Mouse (Mus musculus) adrenal gland, postnatal 14 days (tissue): Measurements from ENCODE around the gene Nfil3. TPM values are rescaled to one million over a fixed set of nuclear protein-coding genes. Genes with fewer than 3 reads are reported as not detected.

Experiments
- DNase-seq: peaks from one replicate; pipeline ENCODE4 v3.0.0; 2021; ENCODE audit warnings: mixed read lengths
- total RNA-seq: library from RNA; stranded (reverse); gene quantifications from 2 replicates; pipeline ENCODE4 v1.2.3, GENCODE M21; 2021

Nfil3 gene
- total RNA-seq, 1 experiment from 2014 or later = 87.9 TPM

GRCm38 (mm10) chr13:52982703-52983102 is 1.8 kb upstream of the Nfil3 start:
- DNase-seq = peak; percentile 92

DNA sequence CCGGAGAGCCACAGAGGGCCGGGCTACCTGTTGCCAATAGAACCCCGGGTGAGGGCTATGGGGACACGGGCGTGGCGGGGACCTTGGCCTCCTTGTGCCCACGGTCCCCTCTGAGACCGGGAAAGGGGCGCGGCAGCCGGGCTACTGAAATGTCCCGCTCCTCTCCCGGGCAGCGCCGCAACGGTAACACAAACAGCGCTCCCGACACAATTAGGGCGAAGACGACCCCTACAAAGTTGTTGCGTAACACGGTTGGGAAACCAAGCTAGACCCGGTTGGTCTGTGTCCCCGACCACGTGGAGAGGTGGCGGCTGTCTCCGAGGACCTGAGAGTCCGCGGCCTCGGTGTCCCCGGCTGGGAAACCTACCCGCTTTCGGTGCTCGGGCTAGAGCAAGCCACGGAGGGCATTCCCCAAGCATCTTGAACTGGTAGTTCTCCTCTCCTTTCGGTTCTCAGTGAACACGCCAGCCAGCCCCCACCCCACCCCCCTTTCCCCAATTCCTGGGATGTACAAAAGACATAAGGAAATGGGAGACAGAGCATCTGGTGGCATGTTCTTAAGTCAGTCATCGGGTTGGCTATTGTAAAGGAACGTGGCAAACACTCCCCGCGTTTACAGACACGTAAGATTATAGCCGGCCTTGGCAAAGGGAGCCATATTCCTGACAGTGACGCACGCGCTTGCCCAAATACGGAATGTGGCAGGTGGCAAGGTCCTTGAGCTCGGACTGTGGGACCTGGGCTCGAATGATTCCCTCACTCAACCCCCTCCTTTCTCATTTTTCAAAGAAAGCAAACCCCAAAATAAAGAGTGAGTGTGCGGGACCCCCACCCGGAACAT is 788 bp upstream of the Nfil3 start:
- peak; percentile 73 for DNase-seq

GRCm38 (mm10) chr13:52980211-52980950 is 492 bp downstream of the Nfil3 start:
- DNase-seq = peak; percentile 86

- DNase-seq = peak; percentile 40
Measured at GRCm38 (mm10) chr13:52979331-52980051, 1.4 kb downstream of the Nfil3 start.

DNA sequence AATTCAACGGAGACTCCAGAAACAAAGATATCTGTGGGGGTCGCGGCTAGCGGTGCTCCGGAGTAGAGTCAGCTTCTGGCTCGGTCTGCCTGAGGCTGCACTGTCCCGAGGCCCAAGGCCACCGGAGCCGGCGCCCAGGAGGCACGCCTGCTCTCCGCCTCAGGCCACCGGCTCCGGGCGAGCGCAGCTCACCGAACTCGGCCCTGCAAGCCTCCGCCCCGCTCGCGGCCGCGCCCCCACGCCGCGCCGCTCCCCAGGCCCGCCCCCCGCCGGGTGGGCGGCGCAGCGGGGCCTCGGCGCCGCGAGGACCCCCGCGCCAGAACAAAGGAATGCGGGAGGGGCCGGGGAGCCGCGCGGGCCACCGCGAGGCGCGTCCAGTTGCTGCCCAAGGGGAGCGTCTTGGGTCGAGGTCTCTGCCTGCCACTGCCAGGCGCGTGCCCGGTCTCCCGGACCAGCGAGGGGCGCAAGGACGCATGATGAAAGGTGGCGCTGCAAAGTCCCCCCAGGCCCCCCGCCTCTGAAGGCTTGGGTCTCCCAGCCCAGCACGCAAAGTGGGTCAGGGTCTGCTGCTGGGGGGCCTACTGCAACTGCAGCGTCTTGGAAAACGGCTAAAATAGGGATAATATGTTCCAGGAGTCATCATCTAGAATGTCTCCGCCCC is 2.4 kb downstream of the Nfil3 start:
- DNase-seq = peak; percentile 73

DNA sequence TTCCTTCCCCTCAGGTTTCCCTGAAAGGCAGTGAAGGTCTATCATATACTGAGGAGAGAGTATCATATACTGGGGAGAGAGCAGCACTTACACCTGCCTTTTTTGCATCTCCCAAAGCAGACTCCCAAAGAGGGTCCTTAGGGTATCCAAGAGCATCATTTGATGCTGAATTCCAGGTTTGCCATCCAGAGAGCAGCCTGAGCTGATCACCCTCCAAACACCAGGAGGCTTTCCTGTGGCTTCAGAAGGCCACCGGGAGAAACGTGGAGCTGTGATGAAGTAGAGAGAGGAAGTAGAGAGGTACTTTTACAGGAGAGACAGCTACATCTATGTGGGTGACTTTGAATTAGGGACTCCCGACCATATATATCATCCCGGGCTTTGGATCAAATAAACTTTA is 3.1 kb downstream of the Nfil3 start:
- DNase-seq = no peak

DNA sequence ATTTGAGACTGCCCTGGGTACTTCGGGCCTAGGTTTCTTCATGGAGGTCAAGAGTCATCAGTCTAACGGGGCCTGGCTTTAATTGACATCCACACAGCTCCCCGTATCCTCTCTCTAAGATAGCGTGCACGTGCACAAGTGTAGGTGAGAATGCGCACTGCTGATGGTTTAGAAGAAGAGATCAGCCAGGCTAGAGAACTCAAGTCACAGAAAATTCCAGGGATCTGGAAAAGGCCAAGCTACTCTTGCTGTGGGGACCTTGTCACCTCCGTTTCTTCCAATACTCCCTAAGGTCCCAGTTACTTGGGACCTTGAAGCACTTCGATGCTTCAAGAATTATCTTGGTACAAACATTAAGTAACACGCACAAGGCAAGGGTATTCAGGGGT is 3.7 kb downstream of the Nfil3 start:
- no peak for DNase-seq

DNA sequence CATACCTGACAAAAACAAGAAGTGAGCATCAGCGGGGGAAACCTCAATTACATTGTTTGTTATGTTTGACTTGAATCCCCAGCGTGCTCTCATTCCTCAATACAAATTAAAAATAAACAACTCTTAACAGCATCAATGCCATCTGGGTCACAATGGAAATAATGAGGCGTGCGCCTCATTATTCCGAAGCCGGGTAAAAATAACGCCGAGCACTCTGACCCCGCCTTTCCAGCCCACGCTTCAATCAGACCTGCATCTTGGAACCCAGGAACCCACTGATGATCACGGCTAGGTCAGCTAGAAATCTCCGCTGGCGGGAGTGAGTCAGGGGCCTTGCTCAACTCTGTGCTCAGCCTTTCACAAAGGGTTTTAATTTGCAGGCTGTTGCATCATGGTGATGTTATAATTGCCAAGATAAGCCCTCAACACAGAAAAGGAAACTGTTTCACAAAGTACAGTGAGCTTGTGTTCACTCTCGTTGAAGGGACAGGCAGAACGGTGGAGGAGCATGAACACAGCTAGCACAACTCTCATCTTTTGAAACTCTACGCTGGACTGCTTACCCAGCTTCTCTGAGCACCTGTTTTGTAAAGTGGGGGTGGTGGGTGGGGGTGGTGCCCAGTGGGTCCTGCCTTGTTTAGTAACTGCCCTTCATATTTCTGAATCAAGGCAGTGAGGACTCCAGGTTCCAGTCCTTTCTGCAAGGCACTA is 4.2 kb downstream of the Nfil3 start:
- peak; percentile 80 for DNase-seq

DNA sequence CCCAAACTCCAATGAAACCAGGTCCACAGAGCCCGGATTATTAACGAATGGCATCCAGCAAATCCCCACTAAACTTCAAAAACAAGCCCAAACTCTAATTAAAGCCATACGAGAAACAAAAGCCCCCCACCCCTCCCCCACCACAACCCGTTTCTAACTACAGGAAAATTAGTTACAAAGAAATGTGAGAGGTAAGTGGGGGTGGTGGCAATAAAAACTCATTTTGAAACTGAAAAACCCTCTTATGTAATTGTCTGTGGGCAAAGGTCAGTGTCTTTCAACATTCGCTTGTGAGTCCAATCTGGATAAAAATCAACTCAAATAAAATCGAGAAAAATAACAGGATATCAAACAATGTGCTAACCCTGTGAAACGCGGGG is 4.8 kb downstream of the Nfil3 start:
- DNase-seq = no peak

- peak; percentile 85 for DNase-seq
Measured at GRCm38 (mm10) chr13:52974676-52975075, 6.2 kb downstream of the Nfil3 start.

- DNase-seq = peak; percentile 39
Measured at GRCm38 (mm10) chr13:52973427-52973826, 7.4 kb downstream of the Nfil3 start.

DNA sequence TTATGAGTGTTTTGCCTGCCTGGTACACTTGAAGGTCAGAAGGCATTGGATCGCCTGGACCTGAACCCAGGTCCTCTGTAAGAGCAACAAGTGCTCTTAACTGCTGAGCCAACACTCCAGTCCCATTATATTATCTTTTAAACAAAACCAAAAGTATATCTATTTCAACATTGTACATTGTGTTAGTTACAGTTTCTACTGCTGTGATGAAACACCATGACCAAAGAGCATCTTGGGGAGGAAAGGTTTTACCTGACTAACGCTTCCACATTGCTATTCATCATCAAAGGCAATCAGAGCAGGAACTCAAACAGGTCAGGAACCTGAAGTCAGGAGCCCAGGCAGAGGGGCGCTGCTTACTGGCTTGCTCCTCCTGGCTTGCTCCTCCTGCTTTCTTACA is 8.2 kb downstream of the Nfil3 start:
- DNase-seq = no peak

- no peak for DNase-seq
Measured at GRCm38 (mm10) chr13:52970876-52971275, 10.0 kb downstream of the Nfil3 start.

- no peak for DNase-seq
Measured at GRCm38 (mm10) chr13:52962922-52963321, 18.0 kb downstream of the Nfil3 start.

GRCm38 (mm10) chr13:52962361-52962760 is 18.5 kb downstream of the Nfil3 start:
- DNase-seq = no peak

GRCm38 (mm10) chr13:52953779-52954553 is 26.9 kb downstream of the Nfil3 start:
- DNase-seq = no peak

DNA sequence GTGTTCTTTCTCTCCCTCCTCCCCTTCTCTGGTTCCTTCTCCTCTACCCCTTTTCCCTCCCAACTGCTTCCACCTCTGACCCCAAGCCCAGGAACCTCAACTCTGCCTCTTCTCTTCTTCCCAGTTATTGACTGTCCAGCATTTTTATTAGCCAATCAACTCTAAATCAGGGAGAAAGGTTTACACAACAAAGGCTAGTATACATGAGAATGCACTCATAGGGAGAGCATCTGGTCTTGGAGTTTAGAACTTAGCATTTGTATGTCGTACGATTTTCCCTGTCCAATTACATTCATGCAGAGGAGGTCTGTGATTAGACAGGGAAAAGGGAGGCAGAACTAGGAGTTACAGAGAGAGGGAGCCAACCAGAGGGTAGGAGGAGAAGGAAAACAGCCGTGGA is 31.7 kb downstream of the Nfil3 start:
- DNase-seq = no peak

- no peak for DNase-seq
Measured at GRCm38 (mm10) chr13:52947545-52947944, 33.3 kb downstream of the Nfil3 start.

DNA sequence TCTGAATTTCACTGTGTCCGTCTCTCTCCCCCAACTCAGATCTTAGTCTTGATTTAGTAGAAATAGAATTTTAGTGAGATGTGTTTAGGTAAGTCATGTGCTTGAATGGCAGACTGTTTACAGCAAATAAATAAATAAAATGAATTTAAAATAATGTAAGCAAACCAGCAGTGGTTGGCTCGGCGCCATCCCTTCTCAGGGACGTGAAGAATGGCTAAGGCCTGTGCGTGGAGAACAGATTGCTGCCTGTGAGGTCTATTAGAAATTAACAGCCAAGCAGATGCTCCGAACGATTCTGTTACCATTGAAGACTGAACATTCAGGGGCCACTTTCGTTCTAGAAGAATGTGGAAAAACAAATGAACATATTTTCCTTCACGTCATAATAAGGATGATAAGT is 35.1 kb downstream of the Nfil3 start:
- no peak for DNase-seq

- no peak for DNase-seq
Measured at GRCm38 (mm10) chr13:52944116-52944515, 36.8 kb downstream of the Nfil3 start.

GRCm38 (mm10) chr13:52942876-52943388 is 37.9 kb downstream of the Nfil3 start:
- DNase-seq = no peak
